Mouse (Mus musculus): Measurements from ENCODE around the gene Olfr1199. TPM values are rescaled to one million over a fixed set of nuclear protein-coding genes. Genes with fewer than 3 reads are reported as not detected.

Olfr1199 gene
- polyA plus RNA-seq (2014; fragmentation: Nextera tagmentation; extraction: Ambion mirVana), result not detected in 2 replicates

DNA sequence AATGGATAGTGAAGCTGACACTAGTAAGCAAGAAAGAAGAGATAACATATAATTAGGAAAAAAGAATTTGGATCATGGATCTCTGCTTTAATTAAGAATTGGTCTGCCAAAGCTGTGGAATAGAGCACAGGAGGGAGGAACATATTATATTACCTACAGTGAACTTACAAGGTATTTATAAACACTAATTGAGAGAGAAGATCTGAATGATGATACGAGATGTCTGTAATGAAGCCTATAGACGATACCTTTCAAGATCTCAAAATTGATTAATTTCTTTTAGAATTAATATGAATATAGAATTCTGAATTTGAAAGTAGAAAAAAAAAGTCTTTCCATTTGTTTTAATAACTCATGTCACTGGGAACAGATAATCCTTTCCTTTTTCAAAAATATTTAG lies at the start of gene Olfr1199:
Olfr1199 (minus strand) TSS at position 101 of the 400 bp plus-strand sequence.
- Histone ChIP-seq H3K27ac (ENCODE audit: low read depth, low read length) (no peak within 1 kb of the TSS), H3K36me3 (ENCODE audit: control insufficient read depth, insufficient read depth, low read length) (no peaks in the 10 kb centered on the region), H3K4me2 (ENCODE audit: low read length) (no peak within 1 kb of the TSS), H3K4me3 (ENCODE audit: low read depth, low read length) (no peak within 1 kb of the TSS), H3K4me1 (ENCODE audit: control insufficient read depth, insufficient read depth, low read length) (no peaks in the 10 kb centered on the region), H3K27me3 (replicated peaks; ENCODE audit: control insufficient read depth, insufficient read depth, low read length) (no peaks in the 10 kb centered on the region), H3K9ac (ENCODE audit: low read length) (no peak within 1 kb of the TSS), H3K9me3 (replicated peaks; ENCODE audit: control insufficient read depth, low read length) (no peaks in the 10 kb centered on the region)
- no peak for ATAC-seq
- no peak for DNase-seq (ENCODE audit: low spot score)
- 90% methylated on average over 2 of the region's 2 CpGs for WGBS

GRCm38 (mm10) chr2:88792736-88793135 lies 32.5 kb upstream of the Olfr1199 start, which contains the start of gene Olfr1201:
TSS of gene Olfr1201 (plus strand) at chr2:88793036.
- DNase-seq (ENCODE audit: low spot score) (no peak), ATAC-seq (no peak)
- WGBS, result 83% methylated on average over 6 of the region's 6 CpGs
- H3K4me1 ChIP-seq (ENCODE audit: control insufficient read depth, insufficient read depth, low read length), result no peaks in the 10 kb centered on the region
- H3K9ac ChIP-seq (ENCODE audit: low read length), result no peak within 1 kb of the TSS
- H3K27ac ChIP-seq (ENCODE audit: low read depth, low read length), result no peak within 1 kb of the TSS
- H3K27me3 ChIP-seq (replicated peaks; ENCODE audit: control insufficient read depth, insufficient read depth, low read length), result no peaks in the 10 kb centered on the region
- H3K36me3 ChIP-seq (ENCODE audit: control insufficient read depth, insufficient read depth, low read length), result no peaks in the 10 kb centered on the region
- no peak within 1 kb of the TSS for H3K4me3 ChIP-seq (ENCODE audit: low read depth, low read length)
- no peak within 1 kb of the TSS for H3K4me2 ChIP-seq (ENCODE audit: low read length)
- H3K9me3 ChIP-seq (replicated peaks; ENCODE audit: control insufficient read depth, low read length), result no peaks in the 10 kb centered on the region

DNA sequence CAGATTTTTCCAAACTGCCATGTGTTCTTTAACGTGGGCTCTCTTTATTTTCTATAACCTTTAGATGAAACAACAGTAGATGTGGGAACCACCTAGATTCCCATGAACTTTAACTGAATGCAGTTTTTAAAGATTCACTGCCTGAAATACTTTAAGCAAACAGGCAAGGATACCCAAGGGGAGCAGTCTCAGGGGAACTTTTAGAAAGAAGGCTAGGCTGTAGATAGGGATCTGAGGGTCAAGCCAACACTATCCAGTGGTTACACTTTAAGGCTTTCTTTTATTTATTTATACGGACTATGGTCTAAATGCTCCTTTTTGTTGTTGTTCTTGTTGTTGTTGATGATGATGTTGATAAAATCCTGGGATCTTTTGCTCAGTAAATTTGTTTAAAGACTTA lies 10.1 kb upstream of the Olfr1199 start, which contains the start of gene Olfr1200:
Olfr1200 (minus strand) TSS at position 101 of the 400 bp plus-strand sequence.
- no peak within 1 kb of the TSS for H3K4me3 ChIP-seq (ENCODE audit: low read depth, low read length)
- H3K27me3 ChIP-seq (replicated peaks; ENCODE audit: control insufficient read depth, insufficient read depth, low read length), result no peaks in the 10 kb centered on the region
- H3K27ac ChIP-seq (ENCODE audit: low read depth, low read length), result no peak within 1 kb of the TSS
- H3K36me3 ChIP-seq (ENCODE audit: control insufficient read depth, insufficient read depth, low read length), result no peaks in the 10 kb centered on the region
- DNase-seq (ENCODE audit: low spot score) (no peak), ATAC-seq (no peak)
- H3K9ac ChIP-seq (ENCODE audit: low read length), result no peak within 1 kb of the TSS
- H3K9me3 ChIP-seq (replicated peaks; ENCODE audit: control insufficient read depth, low read length), result no peaks in the 10 kb centered on the region
- H3K4me2 ChIP-seq (ENCODE audit: low read length), result no peak within 1 kb of the TSS
- 76% methylated on average over 2 of the region's 2 CpGs for whole genome bisulfite sequencing
- H3K4me1 ChIP-seq (ENCODE audit: control insufficient read depth, insufficient read depth, low read length), result no peaks in the 10 kb centered on the region

GRCm38 (mm10) chr2:88751270-88751669 lies 9.0 kb downstream of the Olfr1199 start, which contains the start of gene Olfr1198:
TSS of gene Olfr1198 (minus strand) at chr2:88751370.
- ATAC-seq (no peak), DNase-seq (ENCODE audit: low spot score) (no peak)
- Histone ChIP-seq H3K9me3 (replicated peaks; ENCODE audit: control insufficient read depth, low read length) (no peaks in the 10 kb centered on the region), H3K9ac (ENCODE audit: low read length) (no peak within 1 kb of the TSS), H3K27me3 (replicated peaks; ENCODE audit: control insufficient read depth, insufficient read depth, low read length) (no peaks in the 10 kb centered on the region), H3K4me2 (ENCODE audit: low read length) (no peak within 1 kb of the TSS), H3K36me3 (ENCODE audit: control insufficient read depth, insufficient read depth, low read length) (no peaks in the 10 kb centered on the region), H3K4me3 (ENCODE audit: low read depth, low read length) (no peak within 1 kb of the TSS), H3K27ac (ENCODE audit: low read depth, low read length) (no peak within 1 kb of the TSS), H3K4me1 (ENCODE audit: control insufficient read depth, insufficient read depth, low read length) (no peaks in the 10 kb centered on the region)
- WGBS, result 97% methylated on average over 2 of the region's 2 CpGs

GRCm38 (mm10) chr2:88743379-88743778 lies 16.9 kb downstream of the Olfr1199 start:
- no peak overlapping the region for H3K27ac ChIP-seq (ENCODE audit: low read depth, low read length)
- H3K36me3 ChIP-seq (ENCODE audit: control insufficient read depth, insufficient read depth, low read length), result no peaks in the 10 kb centered on the region
- DNase-seq (ENCODE audit: low spot score), result no peak
- no peaks in the 10 kb centered on the region for H3K27me3 ChIP-seq (replicated peaks; ENCODE audit: control insufficient read depth, insufficient read depth, low read length)
- ATAC-seq, result no peak
- no peaks in the 10 kb centered on the region for H3K9me3 ChIP-seq (replicated peaks; ENCODE audit: control insufficient read depth, low read length)
- H3K4me1 ChIP-seq (ENCODE audit: control insufficient read depth, insufficient read depth, low read length), result no peaks in the 10 kb centered on the region
- no peak overlapping the region for H3K4me2 ChIP-seq (ENCODE audit: low read length)
- no peak overlapping the region for H3K9ac ChIP-seq (ENCODE audit: low read length)
- WGBS, result 51% methylated on average over 3 of the region's 3 CpGs
- no peak overlapping the region for H3K4me3 ChIP-seq (ENCODE audit: low read depth, low read length)

DNA sequence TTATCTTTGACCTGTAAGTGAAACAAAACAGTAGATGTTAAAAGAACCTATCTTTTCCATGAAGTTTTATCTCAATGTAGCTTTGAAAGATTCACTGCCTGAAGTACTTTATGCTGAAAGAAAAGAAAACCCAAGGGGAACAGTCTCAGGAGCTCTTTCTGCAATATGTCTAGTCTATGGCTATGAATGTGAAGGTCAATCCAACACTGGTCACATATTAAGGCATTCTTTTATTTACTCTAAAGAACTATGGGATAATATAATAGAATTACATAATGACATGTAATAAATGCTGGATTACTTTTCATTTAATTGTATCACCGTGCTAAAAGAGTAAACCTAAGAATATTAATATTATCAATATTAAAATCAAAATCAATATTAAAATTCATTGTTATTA lies 28.0 kb downstream of the Olfr1199 start, which contains the start of gene Olfr1197:
Olfr1197 (minus strand) TSS at position 101 of the 400 bp plus-strand sequence.
- Histone ChIP-seq H3K4me3 (ENCODE audit: low read depth, low read length) (no peak within 1 kb of the TSS), H3K4me1 (ENCODE audit: control insufficient read depth, insufficient read depth, low read length) (no peaks in the 10 kb centered on the region), H3K27me3 (replicated peaks; ENCODE audit: control insufficient read depth, insufficient read depth, low read length) (no peaks in the 10 kb centered on the region), H3K27ac (ENCODE audit: low read depth, low read length) (no peak within 1 kb of the TSS), H3K36me3 (ENCODE audit: control insufficient read depth, insufficient read depth, low read length) (no peaks in the 10 kb centered on the region), H3K9ac (ENCODE audit: low read length) (no peak within 1 kb of the TSS), H3K4me2 (ENCODE audit: low read length) (no peak within 1 kb of the TSS), H3K9me3 (replicated peaks; ENCODE audit: control insufficient read depth, low read length) (no peaks in the 10 kb centered on the region)
- DNase-seq (ENCODE audit: low spot score) (no peak), ATAC-seq (no peak)
- WGBS, result 95% methylated on average over 1 of the region's 1 CpGs

- Histone ChIP-seq H3K36me3 (ENCODE audit: control insufficient read depth, insufficient read depth, low read length) (no peaks in the 10 kb centered on the region), H3K27me3 (replicated peaks; ENCODE audit: control insufficient read depth, insufficient read depth, low read length) (no peaks in the 10 kb centered on the region), H3K9ac (ENCODE audit: low read length) (no peak within 1 kb of the TSS), H3K27ac (ENCODE audit: low read depth, low read length) (no peak within 1 kb of the TSS), H3K4me2 (ENCODE audit: low read length) (no peak within 1 kb of the TSS), H3K4me1 (ENCODE audit: control insufficient read depth, insufficient read depth, low read length) (no peaks in the 10 kb centered on the region), H3K9me3 (replicated peaks; ENCODE audit: control insufficient read depth, low read length) (no peaks in the 10 kb centered on the region), H3K4me3 (ENCODE audit: low read depth, low read length) (no peak within 1 kb of the TSS)
- DNase-seq (ENCODE audit: low spot score) (no peak), ATAC-seq (no peak)
- 82% methylated on average over 2 of the region's 2 CpGs for WGBS
Measured at GRCm38 (mm10) chr2:88704497-88704896, 55.8 kb downstream of the Olfr1199 start, which contains the start of gene Olfr1196. TSS of gene Olfr1196 (minus strand) at chr2:88704597.

Other genes starting within 250 kb of the Olfr1199 start
- gene Olfr1186, start 241.9 kb downstream of the Olfr1199 start, polyA plus RNA-seq (2014; fragmentation: Nextera tagmentation; extraction: Ambion mirVana), result not detected in 2 replicates
- not detected in 2 replicates for gene Olfr1188, start 203.5 kb downstream of the Olfr1199 start, polyA plus RNA-seq (2014; fragmentation: Nextera tagmentation; extraction: Ambion mirVana)
- gene Olfr1189, start 174.0 kb downstream of the Olfr1199 start, polyA plus RNA-seq (2014; fragmentation: Nextera tagmentation; extraction: Ambion mirVana), result not detected in 2 replicates
- not detected in 2 replicates for gene Olfr1191-ps1, start 119.9 kb downstream of the Olfr1199 start, polyA plus RNA-seq (2014; fragmentation: Nextera tagmentation; extraction: Ambion mirVana)
- gene Olfr1192-ps1, start 112.0 kb downstream of the Olfr1199 start, polyA plus RNA-seq (2014; fragmentation: Nextera tagmentation; extraction: Ambion mirVana), result not detected in 2 replicates
- not detected in 2 replicates for gene Olfr1193, start 84.8 kb downstream of the Olfr1199 start, polyA plus RNA-seq (2014; fragmentation: Nextera tagmentation; extraction: Ambion mirVana)
- gene Olfr1195, start 71.3 kb downstream of the Olfr1199 start, polyA plus RNA-seq (2014; fragmentation: Nextera tagmentation; extraction: Ambion mirVana), result not detected in 2 replicates
- not detected in 2 replicates for gene Olfr1196, start 55.9 kb downstream of the Olfr1199 start, polyA plus RNA-seq (2014; fragmentation: Nextera tagmentation; extraction: Ambion mirVana)
- not detected in 2 replicates for gene Olfr1197, start 28.1 kb downstream of the Olfr1199 start, polyA plus RNA-seq (2014; fragmentation: Nextera tagmentation; extraction: Ambion mirVana)
- not detected in 2 replicates for gene Olfr1198, start 9.1 kb downstream of the Olfr1199 start, polyA plus RNA-seq (2014; fragmentation: Nextera tagmentation; extraction: Ambion mirVana)
- gene Olfr1200, start 10.0 kb upstream of the Olfr1199 start, polyA plus RNA-seq (2014; fragmentation: Nextera tagmentation; extraction: Ambion mirVana), result not detected in 2 replicates
- not detected in 2 replicates for gene Olfr1201, start 32.6 kb upstream of the Olfr1199 start, polyA plus RNA-seq (2014; fragmentation: Nextera tagmentation; extraction: Ambion mirVana)
- gene Olfr1202, start 54.0 kb upstream of the Olfr1199 start, polyA plus RNA-seq (2014; fragmentation: Nextera tagmentation; extraction: Ambion mirVana), result not detected in 2 replicates
- not detected in 2 replicates for gene Olfr1205, start 69.3 kb upstream of the Olfr1199 start, polyA plus RNA-seq (2014; fragmentation: Nextera tagmentation; extraction: Ambion mirVana)
- gene Olfr1204, start 88.8 kb upstream of the Olfr1199 start, polyA plus RNA-seq (2014; fragmentation: Nextera tagmentation; extraction: Ambion mirVana), result not detected in 2 replicates
- not detected in 2 replicates for gene Olfr1206, start 102.8 kb upstream of the Olfr1199 start, polyA plus RNA-seq (2014; fragmentation: Nextera tagmentation; extraction: Ambion mirVana)
- gene Olfr1208, start 141.8 kb upstream of the Olfr1199 start, polyA plus RNA-seq (2014; fragmentation: Nextera tagmentation; extraction: Ambion mirVana), result not detected in 2 replicates
- gene Olfr1209, start 154.7 kb upstream of the Olfr1199 start, polyA plus RNA-seq (2014; fragmentation: Nextera tagmentation; extraction: Ambion mirVana), result not detected in 2 replicates
- not detected in 2 replicates for gene Olfr1211, start 177.6 kb upstream of the Olfr1199 start, polyA plus RNA-seq (2014; fragmentation: Nextera tagmentation; extraction: Ambion mirVana)
- not detected in 2 replicates for gene Olfr1212, start 193.5 kb upstream of the Olfr1199 start, polyA plus RNA-seq (2014; fragmentation: Nextera tagmentation; extraction: Ambion mirVana)
- not detected in 2 replicates for gene Gm13762, start 219.8 kb upstream of the Olfr1199 start, polyA plus RNA-seq (2014; fragmentation: Nextera tagmentation; extraction: Ambion mirVana)
- gene Olfr1214, start 232.2 kb upstream of the Olfr1199 start, polyA plus RNA-seq (2014; fragmentation: Nextera tagmentation; extraction: Ambion mirVana), result not detected in 2 replicates
- not detected in 2 replicates for gene Olfr1215, start 246.5 kb upstream of the Olfr1199 start, polyA plus RNA-seq (2014; fragmentation: Nextera tagmentation; extraction: Ambion mirVana)

All from forebrain, embryonic 14.5 days (tissue).